Mouse (Mus musculus) adrenal gland, postnatal 25 days (tissue): ENCODE results near the gene Trak1. TPM values are rescaled to one million over a fixed set of nuclear protein-coding genes. Genes with fewer than 3 reads are reported as not detected.

Source experiments
- DNase-seq: peaks from one replicate; pipeline ENCODE4 v3.0.0; 2021; ENCODE audit warnings: mixed read lengths
- total RNA-seq: library from RNA; stranded (reverse); gene quantifications from 2 replicates; pipeline ENCODE4 v1.2.3, GENCODE M21; 2021

Gene Trak1
- total RNA-seq, 1 experiment from 2014 or later = 70.3 TPM

- no peak for DNase-seq
Observed at GRCm38 (mm10) chr9:121491592-121492240, 194.4 kb downstream of the Trak1 start.

- DNase-seq = no peak
Observed at GRCm38 (mm10) chr9:121494006-121494767, 196.9 kb downstream of the Trak1 start.

- DNase-seq = peak; percentile 12
Observed at GRCm38 (mm10) chr9:121495529-121495928, 198.2 kb downstream of the Trak1 start, which contains the start of gene Cck. TSS of gene Cck (minus strand) at chr9:121495694.

GRCm38 (mm10) chr9:121496102-121496501, 198.8 kb downstream of the Trak1 start:
- no peak for DNase-seq

- no peak for DNase-seq
Observed at GRCm38 (mm10) chr9:121505346-121505745, 208.0 kb downstream of the Trak1 start.

- no peak for DNase-seq
Observed at GRCm38 (mm10) chr9:121506478-121507180, 209.3 kb downstream of the Trak1 start.

- DNase-seq = no peak
Observed at GRCm38 (mm10) chr9:121511911-121512310, 214.6 kb downstream of the Trak1 start.

- DNase-seq = no peak
Observed at GRCm38 (mm10) chr9:121514462-121514861, 217.2 kb downstream of the Trak1 start.

GRCm38 (mm10) chr9:121520047-121520446, 222.7 kb downstream of the Trak1 start:
- no peak for DNase-seq

Other genes with a start within 250 kb of the Trak1 start
- gene Ulk4, start 20.3 kb upstream of the Trak1 start, total RNA-seq = 1.9 and 3.2 TPM in 2 replicates
- gene Cck, start 198.2 kb downstream of the Trak1 start, total RNA-seq = not detected in 2 replicates